Mouse (Mus musculus): Measurements from ENCODE around the gene Adgre4. TPM values are rescaled to one million over a fixed set of nuclear protein-coding genes. Genes with fewer than 3 reads are reported as not detected.

The Adgre4 gene
- 1.3 TPM in 2 replicates for polyA plus RNA-seq (2011; ENCODE audit: insufficient read depth, insufficient read length, low replicate concordance, missing spikeins)

DNA sequence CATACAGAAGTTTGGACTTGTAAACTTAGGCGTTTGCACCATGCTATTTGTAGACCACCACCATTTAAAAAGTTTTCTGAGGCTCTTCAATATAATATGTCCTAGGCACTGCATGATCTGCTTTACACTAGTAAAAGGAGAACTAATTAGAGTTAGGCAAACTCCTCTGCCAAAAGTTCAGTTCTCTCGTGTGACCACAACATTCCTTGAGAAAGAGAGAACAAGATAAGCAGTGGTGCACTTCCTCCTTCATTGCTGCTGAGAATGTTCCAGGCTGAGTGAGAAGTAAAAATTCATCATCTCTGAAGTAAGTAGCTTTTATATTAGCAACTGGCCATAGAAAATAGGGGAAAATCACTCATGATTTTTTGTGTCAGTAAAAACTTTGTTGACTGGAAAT, at the start of gene Adgre4:
Gene Adgre4 (plus strand): TSS at position 199 of the 400 bp plus-strand sequence.
- Histone ChIP-seq H3K27ac (ENCODE audit: control insufficient read depth, insufficient read depth, low read depth, low read length, poor library complexity) (no peak within 1 kb of the TSS), H3K4me1 (ENCODE audit: control insufficient read depth, insufficient read depth, low read length) (no peaks in the 10 kb centered on the region), H3K4me3 (replicated peaks; ENCODE audit: control insufficient read depth, low read depth, low read length) (no peak within 1 kb of the TSS)
- TF ChIP-seq POLR2A (IDR thresholded peaks at IDR 0.05; ENCODE audit: borderline replicate concordance, control insufficient read depth, low read depth, low read length) (no peak), CTCF (IDR thresholded peaks at IDR 0.05; ENCODE audit: control insufficient read depth, insufficient read depth, low read length) (no peak)
- WGBS: 9% methylated on average over 2 of the region's 2 CpGs

- Histone ChIP-seq H3K4me1 (ENCODE audit: control insufficient read depth, insufficient read depth, low read length) (no peaks in the 10 kb centered on the region), H3K27ac (ENCODE audit: control insufficient read depth, insufficient read depth, low read depth, low read length, poor library complexity) (no peak overlapping the region), H3K4me3 (replicated peaks; ENCODE audit: control insufficient read depth, low read depth, low read length) (no peak overlapping the region)
- 60% methylated on average over 3 of the region's 3 CpGs for WGBS
- TF ChIP-seq CTCF (IDR thresholded peaks at IDR 0.05; ENCODE audit: control insufficient read depth, insufficient read depth, low read length): peak; percentile 26; the same call in 1 of the 2 replicates
- no peak for TF ChIP-seq POLR2A (IDR thresholded peaks at IDR 0.05; ENCODE audit: borderline replicate concordance, control insufficient read depth, low read depth, low read length)
Observed at GRCm38 (mm10) chr17:55702161-55702820, 47.5 kb upstream of the Adgre4 start.

- no peak overlapping the region for H3K27ac ChIP-seq (ENCODE audit: control insufficient read depth, insufficient read depth, low read depth, low read length, poor library complexity)
- H3K4me1 ChIP-seq (ENCODE audit: control insufficient read depth, insufficient read depth, low read length): no peaks in the 10 kb centered on the region
- TF ChIP-seq CTCF (IDR thresholded peaks at IDR 0.05; ENCODE audit: control insufficient read depth, insufficient read depth, low read length) (no peak), POLR2A (IDR thresholded peaks at IDR 0.05; ENCODE audit: borderline replicate concordance, control insufficient read depth, low read depth, low read length) (no peak)
- 85% methylated on average over 5 of the region's 5 CpGs for WGBS
- H3K4me3 ChIP-seq (replicated peaks; ENCODE audit: control insufficient read depth, low read depth, low read length): no peak overlapping the region
Observed at GRCm38 (mm10) chr17:55702865-55703264, 46.9 kb upstream of the Adgre4 start.

GRCm38 (mm10) chr17:55711984-55712811, 37.6 kb upstream of the Adgre4 start, which contains the start of gene Pot1b:
Pot1b (minus strand) TSS chr17:55712628.
- Histone ChIP-seq H3K27ac (ENCODE audit: control insufficient read depth, insufficient read depth, low read depth, low read length, poor library complexity) (peak within 1 kb of the TSS; percentile 58), H3K4me1 (ENCODE audit: control insufficient read depth, insufficient read depth, low read length) (no peaks in the 10 kb centered on the region), H3K4me3 (replicated peaks; ENCODE audit: control insufficient read depth, low read depth, low read length) (peak within 1 kb of the TSS; percentile 99)
- under 1% methylated on average over 37 of the region's 37 CpGs for WGBS
- TF ChIP-seq CTCF (IDR thresholded peaks at IDR 0.05; ENCODE audit: control insufficient read depth, insufficient read depth, low read length) (no peak; the same call in 1 of the 2 replicates), POLR2A (IDR thresholded peaks at IDR 0.05; ENCODE audit: borderline replicate concordance, control insufficient read depth, low read depth, low read length) (0 out of 2 replicates have a peak, but pooled peaks have one; percentile 29)

GRCm38 (mm10) chr17:55721270-55721669, 28.5 kb upstream of the Adgre4 start:
- TF ChIP-seq POLR2A (IDR thresholded peaks at IDR 0.05; ENCODE audit: borderline replicate concordance, control insufficient read depth, low read depth, low read length) (no peak), CTCF (IDR thresholded peaks at IDR 0.05; ENCODE audit: control insufficient read depth, insufficient read depth, low read length) (no peak)
- H3K4me3 ChIP-seq (replicated peaks; ENCODE audit: control insufficient read depth, low read depth, low read length): no peak overlapping the region
- no peak overlapping the region for H3K27ac ChIP-seq (ENCODE audit: control insufficient read depth, insufficient read depth, low read depth, low read length, poor library complexity)
- 3% methylated on average over 1 of the region's 1 CpGs for WGBS
- no peaks in the 10 kb centered on the region; the same call in 1 of the 2 replicates for H3K4me1 ChIP-seq (ENCODE audit: control insufficient read depth, insufficient read depth, low read length)

DNA sequence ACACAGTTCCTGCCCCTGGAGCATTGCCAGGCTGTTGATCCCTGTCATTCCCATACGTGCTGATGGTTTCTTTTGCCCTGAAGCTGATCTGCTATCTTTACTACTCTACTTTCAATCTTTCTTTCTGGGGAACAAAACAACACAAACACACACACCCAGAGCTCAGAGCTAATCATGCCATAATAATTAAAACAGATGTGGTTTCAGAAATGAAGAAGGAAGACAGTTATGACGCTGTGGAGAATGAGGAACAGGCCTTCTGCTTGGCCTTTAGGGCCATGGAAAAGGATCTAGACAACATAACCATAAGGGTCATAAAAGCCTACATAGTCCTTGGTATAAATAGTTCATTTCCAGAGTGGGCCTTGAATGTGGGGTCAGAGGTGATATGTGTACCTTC, 27.5 kb upstream of the Adgre4 start:
- H3K4me3 ChIP-seq (replicated peaks; ENCODE audit: control insufficient read depth, low read depth, low read length): no peak overlapping the region
- no peaks in the 10 kb centered on the region; the same call in 1 of the 2 replicates for H3K4me1 ChIP-seq (ENCODE audit: control insufficient read depth, insufficient read depth, low read length)
- 9% methylated on average over 2 of the region's 2 CpGs for WGBS
- no peak overlapping the region for H3K27ac ChIP-seq (ENCODE audit: control insufficient read depth, insufficient read depth, low read depth, low read length, poor library complexity)
- TF ChIP-seq POLR2A (IDR thresholded peaks at IDR 0.05; ENCODE audit: borderline replicate concordance, control insufficient read depth, low read depth, low read length) (no peak), CTCF (IDR thresholded peaks at IDR 0.05; ENCODE audit: control insufficient read depth, insufficient read depth, low read length) (no peak)

DNA sequence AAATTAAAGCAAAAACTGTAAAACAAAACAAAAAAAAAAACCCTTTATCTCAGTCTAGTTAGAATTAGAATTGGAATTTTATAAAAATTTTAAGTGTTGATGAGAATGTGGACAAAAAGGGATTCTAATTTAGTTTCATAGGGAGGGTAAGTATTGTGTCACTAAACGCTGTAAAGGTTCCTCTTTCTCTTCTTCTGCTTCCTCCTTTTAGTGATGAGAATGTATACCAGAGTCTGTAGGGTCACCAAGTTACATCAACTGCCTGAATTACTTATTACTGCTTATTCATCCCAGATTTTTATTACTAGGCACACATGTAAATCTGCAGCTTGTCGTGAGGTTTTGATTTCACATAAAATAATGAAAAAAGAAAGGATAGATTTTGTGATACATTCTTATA, 23.6 kb upstream of the Adgre4 start:
- TF ChIP-seq CTCF (IDR thresholded peaks at IDR 0.05; ENCODE audit: control insufficient read depth, insufficient read depth, low read length) (no peak), POLR2A (IDR thresholded peaks at IDR 0.05; ENCODE audit: borderline replicate concordance, control insufficient read depth, low read depth, low read length) (no peak)
- no peak overlapping the region for H3K27ac ChIP-seq (ENCODE audit: control insufficient read depth, insufficient read depth, low read depth, low read length, poor library complexity)
- 5% methylated on average over 2 of the region's 2 CpGs for WGBS
- H3K4me1 ChIP-seq (ENCODE audit: control insufficient read depth, insufficient read depth, low read length): no peaks in the 10 kb centered on the region; the same call in 1 of the 2 replicates
- no peak overlapping the region for H3K4me3 ChIP-seq (replicated peaks; ENCODE audit: control insufficient read depth, low read depth, low read length)

DNA sequence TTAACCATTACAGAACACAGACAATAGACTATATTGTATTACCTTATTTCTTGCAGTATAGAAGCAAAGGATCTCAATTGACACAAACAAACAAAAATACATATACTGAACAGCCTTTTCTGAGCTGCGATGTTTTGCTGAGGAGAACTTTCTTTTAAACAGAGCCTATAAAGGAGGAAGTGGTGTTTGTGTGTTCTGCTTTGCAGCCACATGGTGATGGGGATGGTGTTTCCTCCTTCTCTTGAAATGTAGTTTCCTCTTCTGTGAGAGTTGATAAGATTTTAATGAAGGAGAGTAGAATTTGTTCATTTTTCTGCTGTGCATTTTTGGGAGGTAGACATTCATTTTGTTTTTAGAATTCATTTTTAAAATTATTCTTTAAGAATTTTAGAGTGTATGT, 13.1 kb upstream of the Adgre4 start:
- H3K27ac ChIP-seq (ENCODE audit: control insufficient read depth, insufficient read depth, low read depth, low read length, poor library complexity): no peak overlapping the region

More for the DNA sequence above, 13.1 kb upstream of the Adgre4 start:
- Histone ChIP-seq H3K4me3 (replicated peaks; ENCODE audit: control insufficient read depth, low read depth, low read length) (no peak overlapping the region), H3K4me1 (ENCODE audit: control insufficient read depth, insufficient read depth, low read length) (no peaks in the 10 kb centered on the region; the same call in 1 of the 2 replicates)
- TF ChIP-seq POLR2A (IDR thresholded peaks at IDR 0.05; ENCODE audit: borderline replicate concordance, control insufficient read depth, low read depth, low read length): no peak
- TF ChIP-seq CTCF (IDR thresholded peaks at IDR 0.05; ENCODE audit: control insufficient read depth, insufficient read depth, low read length): no peak
- 4% methylated on average over 1 of the region's 1 CpGs for WGBS

Measured in bone marrow, adult 2 months (tissue).